Mouse (Mus musculus): ENCODE measurements around the gene Tmem178b. TPM values are rescaled to one million over a fixed set of nuclear protein-coding genes. Genes with fewer than 3 reads are reported as not detected.

The Tmem178b gene
- polyA plus RNA-seq, 1 experiment = 0.62 TPM

GRCm38 (mm10) chr6:39917729-39918128, 44.7 kb downstream of the Tmem178b start:
- no peak for DNase-seq (ENCODE audit: low read depth)

- no peak for DNase-seq (ENCODE audit: low read depth)
These were observed 46.1 kb downstream of the Tmem178b start for GRCm38 (mm10) chr6:39919011-39919709.

GRCm38 (mm10) chr6:39926442-39926841, 53.4 kb downstream of the Tmem178b start:
- no peak for DNase-seq (ENCODE audit: low read depth)

- no peak for DNase-seq (ENCODE audit: low read depth)
These were observed 63.5 kb downstream of the Tmem178b start for GRCm38 (mm10) chr6:39936590-39936989.

GRCm38 (mm10) chr6:39940920-39941319, 67.8 kb downstream of the Tmem178b start:
- no peak for DNase-seq (ENCODE audit: low read depth)

- no peak for DNase-seq (ENCODE audit: low read depth)
These were observed 71.8 kb downstream of the Tmem178b start for GRCm38 (mm10) chr6:39944854-39945253.

- DNase-seq (ENCODE audit: low read depth) = no peak
These were observed 72.8 kb downstream of the Tmem178b start for GRCm38 (mm10) chr6:39945670-39946440.

- no peak for DNase-seq (ENCODE audit: low read depth)
These were observed 73.5 kb downstream of the Tmem178b start for GRCm38 (mm10) chr6:39946601-39947000.

- no peak for DNase-seq (ENCODE audit: low read depth)
These were observed 80.9 kb downstream of the Tmem178b start for GRCm38 (mm10) chr6:39953951-39954350.

GRCm38 (mm10) chr6:39955211-39955610, 82.1 kb downstream of the Tmem178b start:
- no peak for DNase-seq (ENCODE audit: low read depth)

- no peak for DNase-seq (ENCODE audit: low read depth)
These were observed 91.5 kb downstream of the Tmem178b start for GRCm38 (mm10) chr6:39964606-39965005.

- no peak for DNase-seq (ENCODE audit: low read depth)
These were observed 97.2 kb downstream of the Tmem178b start for GRCm38 (mm10) chr6:39970281-39970680.

- no peak for DNase-seq (ENCODE audit: low read depth)
These were observed 105.9 kb downstream of the Tmem178b start for GRCm38 (mm10) chr6:39978942-39979341.

- DNase-seq (ENCODE audit: low read depth) = no peak
These were observed 117.7 kb downstream of the Tmem178b start for GRCm38 (mm10) chr6:39990772-39991171.

GRCm38 (mm10) chr6:39991922-39992321, 118.9 kb downstream of the Tmem178b start:
- no peak for DNase-seq (ENCODE audit: low read depth)

- no peak for DNase-seq (ENCODE audit: low read depth)
These were observed 133.1 kb downstream of the Tmem178b start for GRCm38 (mm10) chr6:40006006-40006765.

GRCm38 (mm10) chr6:40008166-40008907, 135.3 kb downstream of the Tmem178b start:
- DNase-seq (ENCODE audit: low read depth) = no peak

GRCm38 (mm10) chr6:40009718-40010117, 136.6 kb downstream of the Tmem178b start:
- no peak for DNase-seq (ENCODE audit: low read depth)

- no peak for DNase-seq (ENCODE audit: low read depth)
These were observed 138.0 kb downstream of the Tmem178b start for GRCm38 (mm10) chr6:40011066-40011465.

GRCm38 (mm10) chr6:40011609-40012008, 138.5 kb downstream of the Tmem178b start:
- DNase-seq (ENCODE audit: low read depth) = no peak

GRCm38 (mm10) chr6:40013407-40013806, 140.3 kb downstream of the Tmem178b start:
- no peak for DNase-seq (ENCODE audit: low read depth)

GRCm38 (mm10) chr6:40015185-40015584, 142.1 kb downstream of the Tmem178b start:
- DNase-seq (ENCODE audit: low read depth) = no peak

Measured in gonadal fat pad, adult 2 months (tissue).